8 mouse cellular contexts compared by ENCODE assay signal in the genomic region with DNA sequence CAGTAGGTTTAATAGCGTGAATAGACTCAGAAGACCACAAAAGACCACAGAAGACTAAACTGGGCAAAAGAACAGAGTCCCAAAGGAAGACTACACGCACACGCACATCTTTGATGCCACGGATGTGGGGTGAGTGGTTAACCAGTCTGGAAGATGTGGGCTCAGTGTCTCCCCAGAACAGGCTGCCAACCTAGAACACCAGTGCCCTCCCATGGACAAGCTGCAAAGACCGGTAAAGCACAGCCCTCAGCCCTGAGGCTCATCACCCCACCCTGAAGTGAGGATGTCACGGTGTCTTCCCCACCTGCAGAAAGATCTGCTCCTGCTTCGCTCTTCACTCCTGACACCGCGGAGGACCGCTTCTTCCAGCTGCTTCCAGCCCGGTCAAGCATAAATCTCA.
DNase-seq lines count a peak whose midpoint lies in the region; ATAC-seq and TF ChIP-seq lines count a peak whose summit lies in the region.

No protein-coding gene starts in this region.

- H3K27me3 ChIP-seq in intestine, postnatal 0 days (replicated peaks; ENCODE audit: control insufficient read depth, insufficient read depth, low read length), result no peaks in the 10 kb centered on the region
- H3K27me3 ChIP-seq in intestine, embryonic 16.5 days (replicated peaks; ENCODE audit: control insufficient read depth, insufficient read depth, low read length), result no peaks in the 10 kb centered on the region
- H3K27me3 ChIP-seq in embryonic facial prominence, embryonic 10.5 days (replicated peaks; ENCODE audit: low read depth, poor library complexity, severe bottlenecking), result no peaks in the 10 kb centered on the region
- H3K27me3 ChIP-seq in hindbrain, embryonic 15.5 days, result no peaks in the 10 kb centered on the region
- no peaks in the 10 kb centered on the region for H3K27me3 ChIP-seq in thymus, adult 2 months (ENCODE audit: control insufficient read depth, insufficient read depth, low read length)
- no peaks in the 10 kb centered on the region for H3K27me3 ChIP-seq in forebrain, embryonic 10.5 days (ENCODE audit: poor library complexity, severe bottlenecking)

- H3K4me3 ChIP-seq in intestine, postnatal 0 days (ENCODE audit: low read depth, low read length), result no peak overlapping the region
- no peak overlapping the region for H3K4me3 ChIP-seq in intestine, embryonic 16.5 days (ENCODE audit: low read length)
- no peak overlapping the region for H3K4me3 ChIP-seq in embryonic facial prominence, embryonic 10.5 days
- H3K4me3 ChIP-seq in hindbrain, embryonic 15.5 days, result no peak overlapping the region
- H3K4me3 ChIP-seq in thymus, adult 2 months (ENCODE audit: control insufficient read depth, insufficient read depth, low read length), result no peak overlapping the region
- no peak overlapping the region for H3K4me3 ChIP-seq in forebrain, embryonic 10.5 days

- H3K4me2 ChIP-seq in intestine, postnatal 0 days (replicated peaks; ENCODE audit: low read depth), result no peak overlapping the region
- no peak overlapping the region for H3K4me2 ChIP-seq in intestine, embryonic 16.5 days (ENCODE audit: low read depth, low read length)
- H3K4me2 ChIP-seq in hindbrain, embryonic 15.5 days, result no peak overlapping the region

- no peaks in the 10 kb centered on the region for H3K36me3 ChIP-seq in intestine, postnatal 0 days (ENCODE audit: control insufficient read depth, insufficient read depth)
- no peaks in the 10 kb centered on the region for H3K36me3 ChIP-seq in intestine, embryonic 16.5 days (ENCODE audit: control insufficient read depth, insufficient read depth, low read length)
- no peaks in the 10 kb centered on the region for H3K36me3 ChIP-seq in embryonic facial prominence, embryonic 10.5 days (replicated peaks)
- H3K36me3 ChIP-seq in hindbrain, embryonic 15.5 days, result no peaks in the 10 kb centered on the region
- H3K36me3 ChIP-seq in thymus, adult 2 months (ENCODE audit: control insufficient read depth, insufficient read depth, low read length), result no peaks in the 10 kb centered on the region
- no peaks in the 10 kb centered on the region for H3K36me3 ChIP-seq in forebrain, embryonic 10.5 days (replicated peaks)

- WGBS in intestine, postnatal 0 days, result 74% methylated on average over 11 of the region's 11 CpGs
- 72% methylated on average over 11 of the region's 11 CpGs for WGBS in intestine, embryonic 16.5 days
- 84% methylated on average over 11 of the region's 11 CpGs for WGBS in embryonic facial prominence, embryonic 10.5 days
- 61% methylated on average over 11 of the region's 11 CpGs for WGBS in hindbrain, embryonic 15.5 days
- WGBS in thymus, adult 2 months, result 66% methylated on average over 11 of the region's 11 CpGs
- WGBS in forebrain, embryonic 10.5 days, result 82% methylated on average over 11 of the region's 11 CpGs

- H3K4me1 ChIP-seq in intestine, postnatal 0 days (replicated peaks; ENCODE audit: control insufficient read depth, insufficient read depth, low read length), result no peaks in the 10 kb centered on the region
- no peaks in the 10 kb centered on the region for H3K4me1 ChIP-seq in intestine, embryonic 16.5 days (ENCODE audit: control insufficient read depth, insufficient read depth, low read length)
- peaks cover 7% of the 10 kb centered on the region for H3K4me1 ChIP-seq in embryonic facial prominence, embryonic 10.5 days
- peaks cover 9% of the 10 kb centered on the region for H3K4me1 ChIP-seq in hindbrain, embryonic 15.5 days (replicated peaks)
- no peaks in the 10 kb centered on the region for H3K4me1 ChIP-seq in thymus, adult 2 months (replicated peaks; ENCODE audit: control insufficient read depth, insufficient read depth, low read length)
- H3K4me1 ChIP-seq in forebrain, embryonic 10.5 days, result peaks cover 8% of the 10 kb centered on the region

- peak; percentile 46 for TF ChIP-seq CTCF in intestine, postnatal 0 days (IDR thresholded peaks at IDR 0.05; ENCODE audit: low read depth)
- no peak for TF ChIP-seq CTCF in thymus, adult 2 months (IDR thresholded peaks at IDR 0.05; ENCODE audit: borderline replicate concordance, control insufficient read depth, extremely low read depth, insufficient read depth, low read length, poor library complexity)

- no peak for ATAC-seq in intestine, postnatal 0 days
- ATAC-seq in intestine, embryonic 16.5 days, result no peak
- 0 out of 2 replicates have a peak, but pooled peaks have one; percentile 68 for ATAC-seq in hindbrain, embryonic 15.5 days (ENCODE audit: low FRiP score, low read depth)
- 0 out of 2 replicates have a peak, but pooled peaks have one; percentile 22 for ATAC-seq in monocyte, adult 5-6 weeks (replicated peaks; ENCODE audit: insufficient number of reproducible peaks, low FRiP score, low TSS enrichment, poor library complexity, severe bottlenecking)

- no peak for TF ChIP-seq POLR2A in thymus, adult 2 months (IDR thresholded peaks at IDR 0.05; ENCODE audit: control insufficient read depth, extremely low read depth, insufficient read depth, low read length, poor library complexity)

- H3K27ac ChIP-seq in intestine, postnatal 0 days (ENCODE audit: low read depth, low read length), result no peak overlapping the region
- no peak overlapping the region for H3K27ac ChIP-seq in intestine, embryonic 16.5 days (ENCODE audit: low read length)
- H3K27ac ChIP-seq in embryonic facial prominence, embryonic 10.5 days (replicated peaks), result no peak overlapping the region
- no peak overlapping the region for H3K27ac ChIP-seq in hindbrain, embryonic 15.5 days (replicated peaks)
- H3K27ac ChIP-seq in thymus, adult 2 months (ENCODE audit: control insufficient read depth, insufficient read depth, low read length), result no peak overlapping the region
- H3K27ac ChIP-seq in forebrain, embryonic 10.5 days, result no peak overlapping the region

- H3K9me3 ChIP-seq in intestine, postnatal 0 days (ENCODE audit: control insufficient read depth), result no peaks in the 10 kb centered on the region
- no peaks in the 10 kb centered on the region for H3K9me3 ChIP-seq in intestine, embryonic 16.5 days (ENCODE audit: control insufficient read depth, low read length)
- H3K9me3 ChIP-seq in embryonic facial prominence, embryonic 10.5 days, result no peaks in the 10 kb centered on the region
- no peaks in the 10 kb centered on the region for H3K9me3 ChIP-seq in hindbrain, embryonic 15.5 days
- H3K9me3 ChIP-seq in forebrain, embryonic 10.5 days, result peaks cover 3% of the 10 kb centered on the region; the same call in 1 of the 2 replicates

- DNase-seq in embryonic facial prominence, embryonic 10.5 days (ENCODE audit: low spot score), result peak; percentile 11
- no peak for DNase-seq in ovary, postnatal 14 days (ENCODE audit: low spot score)
- DNase-seq in thymus, adult 2 months, result no peak
- no peak for DNase-seq in forebrain, embryonic 10.5 days (ENCODE audit: extremely low spot score, low spot score)

- H3K9ac ChIP-seq in intestine, postnatal 0 days (ENCODE audit: low read depth, low read length), result no peak overlapping the region
- H3K9ac ChIP-seq in intestine, embryonic 16.5 days (ENCODE audit: low read depth, low read length), result no peak overlapping the region
- H3K9ac ChIP-seq in hindbrain, embryonic 15.5 days, result no peak overlapping the region

Comparison
In these comparisons a context has a peak if more than half of its experiments do, and no peak if none do; other contexts are left out.
1. ATAC-seq: peak in hindbrain, embryonic 15.5 days (single experiment) and monocyte, adult 5-6 weeks (single experiment); none in intestine, postnatal 0 days (single experiment) and intestine, embryonic 16.5 days (single experiment).